Mouse (Mus musculus): ENCODE measurements at regions not wholly inside any gene's neighbourhood (a gene's known extent, or its start where the extent isn't known, plus 50 kb on each side); places are given as distances from the start of the nearest gene placed in this dataset.

DNA sequence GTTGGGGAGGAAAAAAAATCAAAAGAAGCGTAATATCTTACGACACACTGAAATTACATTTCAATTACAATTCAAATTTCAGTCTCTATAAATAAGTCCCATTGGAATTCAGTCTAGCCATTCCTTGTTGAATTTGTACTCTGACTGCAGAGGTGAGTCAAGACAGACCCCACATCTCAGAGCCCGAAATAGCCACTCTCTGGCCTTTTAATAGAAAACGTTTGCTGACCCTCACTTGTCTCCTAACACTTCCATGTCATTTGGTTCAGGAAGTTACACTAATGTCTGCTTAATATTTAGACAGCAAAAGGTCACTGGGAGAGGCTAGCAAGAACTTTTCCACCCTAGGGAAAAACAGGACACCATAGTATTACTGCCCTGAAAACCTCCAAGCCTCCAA, 623.1 kb upstream of the Nox3 start:
- H3K27ac ChIP-seq (ENCODE audit: low read depth, low read length) = no peak overlapping the region
- no peaks in the 10 kb centered on the region for H3K4me1 ChIP-seq (ENCODE audit: insufficient read depth, low read length)
- DNase-seq (ENCODE audit: low spot score) (no peak), ATAC-seq (ENCODE audit: low FRiP score) (no peak)
- no peaks in the 10 kb centered on the region for H3K27me3 ChIP-seq (ENCODE audit: insufficient read depth, low read length)
- no peak overlapping the region for H3K4me3 ChIP-seq (ENCODE audit: low read depth, low read length)
- no peak overlapping the region for H3K4me2 ChIP-seq (ENCODE audit: low read depth, low read length, poor library complexity, severe bottlenecking)
- no peaks in the 10 kb centered on the region for H3K9me3 ChIP-seq (ENCODE audit: low read length)
- no peaks in the 10 kb centered on the region for H3K36me3 ChIP-seq (ENCODE audit: insufficient read depth, low read length)
- 85% methylated on average over 4 of the region's 4 CpGs for WGBS
- no peak overlapping the region for H3K9ac ChIP-seq (replicated peaks; ENCODE audit: low read length, poor library complexity, severe bottlenecking)
- TF ChIP-seq CTCF (IDR thresholded peaks at IDR 0.05) = no peak

DNA sequence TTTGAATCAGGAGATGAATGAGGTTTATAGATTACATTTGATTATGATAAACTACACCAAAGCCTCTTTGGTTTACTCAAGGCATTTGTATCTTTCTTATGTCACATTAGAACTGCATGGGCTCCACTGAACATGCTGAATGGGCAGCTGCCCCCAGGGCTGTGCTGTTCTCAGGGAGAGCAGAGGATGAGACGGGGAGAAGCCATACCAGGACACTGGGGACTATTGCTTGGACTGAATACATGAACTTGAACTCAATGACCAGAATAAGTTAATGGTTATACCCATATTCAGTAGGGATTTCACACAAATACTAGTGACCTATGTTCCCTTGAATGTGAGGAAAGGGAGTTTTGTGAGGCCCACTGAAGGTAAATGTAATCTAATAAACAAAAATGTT, 632.7 kb upstream of the Nox3 start:
- Histone ChIP-seq H3K36me3 (ENCODE audit: insufficient read depth, low read length) (no peaks in the 10 kb centered on the region), H3K27me3 (ENCODE audit: insufficient read depth, low read length) (no peaks in the 10 kb centered on the region), H3K9ac (replicated peaks; ENCODE audit: low read length, poor library complexity, severe bottlenecking) (no peak overlapping the region), H3K4me2 (ENCODE audit: low read depth, low read length, poor library complexity, severe bottlenecking) (no peak overlapping the region), H3K4me1 (ENCODE audit: insufficient read depth, low read length) (no peaks in the 10 kb centered on the region), H3K4me3 (ENCODE audit: low read depth, low read length) (no peak overlapping the region), H3K9me3 (ENCODE audit: low read length) (no peaks in the 10 kb centered on the region), H3K27ac (ENCODE audit: low read depth, low read length) (no peak overlapping the region)
- ATAC-seq (ENCODE audit: low FRiP score) = no peak
- WGBS = 79% methylated on average over 1 of the region's 1 CpGs
- no peak for TF ChIP-seq CTCF (IDR thresholded peaks at IDR 0.05)
- no peak for DNase-seq (ENCODE audit: low spot score)

DNA sequence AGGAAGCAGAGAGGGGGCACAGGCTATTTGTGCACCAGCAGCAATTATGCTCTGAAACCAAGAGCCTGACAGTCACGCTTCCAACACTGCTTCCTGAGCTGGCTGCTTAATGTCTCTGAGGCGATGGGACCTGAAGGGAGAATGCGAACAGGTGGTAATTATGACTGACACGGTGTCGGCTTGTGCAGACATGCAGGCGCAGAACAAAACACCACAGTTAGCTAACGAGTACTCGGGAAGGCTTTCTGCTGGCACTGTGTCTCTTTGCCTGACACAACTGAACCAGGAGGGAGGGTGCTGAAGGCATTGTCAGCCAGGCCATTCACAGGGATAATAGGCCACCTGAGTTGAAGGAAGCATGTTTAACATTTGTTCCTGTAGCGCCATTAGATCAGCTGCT, 635.6 kb upstream of the Nox3 start:
- Histone ChIP-seq H3K9ac (replicated peaks; ENCODE audit: low read length, poor library complexity, severe bottlenecking) (no peak overlapping the region), H3K4me3 (ENCODE audit: low read depth, low read length) (no peak overlapping the region), H3K4me2 (ENCODE audit: low read depth, low read length, poor library complexity, severe bottlenecking) (no peak overlapping the region), H3K27ac (ENCODE audit: low read depth, low read length) (no peak overlapping the region), H3K36me3 (ENCODE audit: insufficient read depth, low read length) (no peaks in the 10 kb centered on the region), H3K4me1 (ENCODE audit: insufficient read depth, low read length) (no peaks in the 10 kb centered on the region), H3K9me3 (ENCODE audit: low read length) (no peaks in the 10 kb centered on the region), H3K27me3 (ENCODE audit: insufficient read depth, low read length) (no peaks in the 10 kb centered on the region)
- 51% methylated on average over 9 of the region's 9 CpGs for WGBS
- no peak for ATAC-seq (ENCODE audit: low FRiP score)
- TF ChIP-seq CTCF (IDR thresholded peaks at IDR 0.05) = no peak
- peak; percentile 12 for DNase-seq (ENCODE audit: low spot score)

DNA sequence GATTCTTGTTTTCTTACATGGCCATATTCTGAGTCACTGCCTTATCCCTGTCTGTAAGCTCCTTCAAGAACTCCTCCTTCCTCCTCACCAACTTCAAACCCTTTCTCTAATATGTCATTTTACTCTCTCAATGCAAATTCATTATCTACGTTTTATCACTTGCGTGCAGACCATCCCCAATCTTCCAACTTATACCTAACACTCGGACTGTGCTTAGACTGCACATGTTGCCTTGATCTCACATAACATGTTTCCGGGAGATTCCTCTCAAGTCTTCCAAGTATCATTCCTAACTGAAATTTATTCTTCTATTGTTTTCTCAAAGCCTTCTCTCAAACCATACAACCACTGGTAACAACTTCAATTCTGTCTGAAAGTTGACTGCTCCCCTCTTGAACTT, 637.0 kb upstream of the Nox3 start:
- no peaks in the 10 kb centered on the region for H3K9me3 ChIP-seq (ENCODE audit: low read length)

DNA sequence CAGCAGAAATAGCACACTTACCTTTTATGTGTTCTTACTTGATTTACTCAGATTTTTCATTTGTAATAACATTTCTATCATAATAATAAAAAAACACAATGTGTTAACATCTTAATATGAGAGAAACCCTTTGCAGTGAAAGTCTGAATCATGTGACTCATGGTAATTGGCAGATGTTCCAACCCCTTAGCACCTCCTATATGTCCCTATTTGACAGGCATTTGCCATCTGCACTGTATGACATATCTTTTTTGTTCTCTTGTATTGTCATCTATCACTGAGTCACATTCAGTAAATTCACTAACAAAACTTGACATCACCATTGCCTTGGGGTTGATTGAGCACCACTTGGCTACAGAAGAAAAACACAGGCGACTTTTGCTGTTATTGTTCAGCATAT, 641.1 kb upstream of the Arid1b start:
- H3K27ac ChIP-seq (ENCODE audit: low read depth, low read length) = no peak overlapping the region
- no peak for TF ChIP-seq CTCF (IDR thresholded peaks at IDR 0.05)
- WGBS = 74% methylated on average over 1 of the region's 1 CpGs
- ATAC-seq (ENCODE audit: low FRiP score) = no peak
- no peak overlapping the region for H3K9ac ChIP-seq (replicated peaks; ENCODE audit: low read length, poor library complexity, severe bottlenecking)
- no peaks in the 10 kb centered on the region for H3K4me1 ChIP-seq (ENCODE audit: insufficient read depth, low read length)
- H3K4me2 ChIP-seq (ENCODE audit: low read depth, low read length, poor library complexity, severe bottlenecking) = no peak overlapping the region
- H3K9me3 ChIP-seq (ENCODE audit: low read length) = no peaks in the 10 kb centered on the region
- H3K36me3 ChIP-seq (ENCODE audit: insufficient read depth, low read length) = no peaks in the 10 kb centered on the region
- H3K27me3 ChIP-seq (ENCODE audit: insufficient read depth, low read length) = no peaks in the 10 kb centered on the region
- H3K4me3 ChIP-seq (ENCODE audit: low read depth, low read length) = no peak overlapping the region
- no peak for DNase-seq (ENCODE audit: low spot score)

More for the DNA sequence above, 637.0 kb upstream of the Nox3 start:
- H3K27ac ChIP-seq (ENCODE audit: low read depth, low read length) = no peak overlapping the region
- H3K4me3 ChIP-seq (ENCODE audit: low read depth, low read length) = no peak overlapping the region
- H3K4me2 ChIP-seq (ENCODE audit: low read depth, low read length, poor library complexity, severe bottlenecking) = no peak overlapping the region
- no peaks in the 10 kb centered on the region for H3K36me3 ChIP-seq (ENCODE audit: insufficient read depth, low read length)
- H3K27me3 ChIP-seq (ENCODE audit: insufficient read depth, low read length) = no peaks in the 10 kb centered on the region
- H3K9ac ChIP-seq (replicated peaks; ENCODE audit: low read length, poor library complexity, severe bottlenecking) = no peak overlapping the region
- WGBS = 94% methylated on average over 4 of the region's 4 CpGs
- no peak for TF ChIP-seq CTCF (IDR thresholded peaks at IDR 0.05)
- ATAC-seq (ENCODE audit: low FRiP score) = no peak
- H3K4me1 ChIP-seq (ENCODE audit: insufficient read depth, low read length) = no peaks in the 10 kb centered on the region
- DNase-seq (ENCODE audit: low spot score) = no peak

DNA sequence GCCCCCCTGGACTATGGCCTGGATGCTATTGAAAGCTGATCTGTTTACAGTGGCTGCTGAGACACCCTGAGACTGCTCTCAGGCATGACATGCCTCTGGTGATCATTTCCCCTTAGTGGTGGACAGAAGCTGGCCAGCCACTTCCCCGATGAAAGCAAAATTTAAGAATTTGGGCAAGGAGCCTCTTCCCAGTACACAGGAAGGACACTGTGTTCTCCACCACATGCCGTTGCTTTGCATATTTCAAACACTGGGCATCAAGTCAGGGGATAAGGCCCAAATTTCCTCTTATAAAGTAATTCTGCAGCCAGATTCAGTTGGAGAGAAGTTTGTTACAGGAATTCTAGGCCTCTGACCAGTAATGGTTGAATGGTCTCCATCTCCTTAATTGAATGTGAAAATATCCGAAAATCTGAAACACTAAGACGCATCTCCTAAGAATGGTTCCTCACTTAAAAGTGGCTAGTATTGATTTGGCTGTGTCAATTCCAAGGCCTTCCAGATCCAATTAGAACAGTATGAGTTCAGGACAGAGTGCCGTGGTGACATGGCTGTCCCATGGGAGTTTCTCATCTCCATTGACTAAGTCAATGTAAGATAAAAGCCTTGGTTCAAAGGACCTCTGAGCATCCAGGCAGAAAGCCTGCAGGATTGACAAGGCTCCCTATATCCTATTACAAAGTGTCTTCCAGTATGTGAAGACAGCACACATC, 638.5 kb upstream of the Arid1b start:
- Histone ChIP-seq H3K4me1 (ENCODE audit: insufficient read depth, low read length) (no peaks in the 10 kb centered on the region), H3K27me3 (ENCODE audit: insufficient read depth, low read length) (no peaks in the 10 kb centered on the region), H3K27ac (ENCODE audit: low read depth, low read length) (no peak overlapping the region), H3K4me3 (ENCODE audit: low read depth, low read length) (no peak overlapping the region), H3K4me2 (ENCODE audit: low read depth, low read length, poor library complexity, severe bottlenecking) (no peak overlapping the region), H3K36me3 (ENCODE audit: insufficient read depth, low read length) (no peaks in the 10 kb centered on the region), H3K9ac (replicated peaks; ENCODE audit: low read length, poor library complexity, severe bottlenecking) (no peak overlapping the region), H3K9me3 (ENCODE audit: low read length) (no peaks in the 10 kb centered on the region)
- DNase-seq (ENCODE audit: low spot score) (no peak), ATAC-seq (ENCODE audit: low FRiP score) (no peak)
- WGBS = 82% methylated on average over 5 of the region's 5 CpGs
- no peak for TF ChIP-seq CTCF (IDR thresholded peaks at IDR 0.05)
